Mouse (Mus musculus) midbrain, embryonic 16.5 days (tissue): ENCODE measurements at regions not wholly inside any gene's neighbourhood (a gene's known extent, or its start where the extent isn't known, plus 50 kb on each side); places are given as distances from the start of the nearest gene placed in this dataset.

Experiments
- ATAC-seq: fragments of 200-750 bp; cut with Nextera tagmentation; 2 replicates; pipeline ENCODE4 v1.8.0; 2017; ENCODE audit warnings: moderate TSS enrichment
- H3K27ac ChIP-seq: fragments of 300-500 bp; sonication (generic); 2 replicates; pipeline ENCODE4 v1.5.1; 2014; ENCODE audit warnings: mild to moderate bottlenecking, low read length, mixed read lengths
- H3K27me3 ChIP-seq: fragments of 300-500 bp; sonication (generic); 2 replicates; pipeline ENCODE4 v1.6.1; 2014; ENCODE audit warnings: low read depth, low read length, mixed read lengths; ENCODE audit not compliant: control insufficient read depth, insufficient read depth
- H3K36me3 ChIP-seq: fragments of 300-500 bp; sonication (generic); 2 replicates; pipeline ENCODE4 v1.6.1; 2014; ENCODE audit warnings: mild to moderate bottlenecking, low read length, moderate library complexity, mixed read lengths; ENCODE audit not compliant: control insufficient read depth, insufficient read depth
- H3K4me1 ChIP-seq: fragments of 300-500 bp; sonication (generic); 2 replicates; pipeline ENCODE4 v1.6.1; 2014; ENCODE audit warnings: mild to moderate bottlenecking, low read length, mixed read lengths; ENCODE audit not compliant: control insufficient read depth, insufficient read depth
- H3K4me2 ChIP-seq: fragments of 300-500 bp; sonication (generic); 2 replicates; pipeline ENCODE4 v1.6.1; 2014; ENCODE audit warnings: mild to moderate bottlenecking, low read length, mixed read lengths
- H3K4me3 ChIP-seq: fragments of 300-500 bp; sonication (generic); 2 replicates; pipeline ENCODE4 v1.5.1; 2014; ENCODE audit warnings: low read depth, mild to moderate bottlenecking, low read length, moderate library complexity, mixed read lengths
- H3K9ac ChIP-seq: fragments of 300-500 bp; sonication (generic); 2 replicates; pipeline ENCODE4 v1.6.1; 2014; ENCODE audit warnings: low read depth, low read length, mixed read lengths
- H3K9me3 ChIP-seq: fragments of 300-500 bp; sonication (generic); replicated peaks from 2 replicates; pipeline ENCODE4 v1.6.1; 2014; ENCODE audit warnings: mild to moderate bottlenecking, low read length, mixed read lengths; ENCODE audit not compliant: control insufficient read depth, poor library complexity, severe bottlenecking
- WGBS: fragments of 180-500 bp; shearing (Covaris S2); extraction: QIAGEN DNeasy Blood & Tissue Kit; methylation state at CpG from one replicate; pipeline ENCODE4 v1.1.7; 2014; 5-methylcytosine and 5-hydroxymethylcytosine counted together

GRCm38 (mm10) chr5:52920251-52920650, 86.4 kb downstream of the Anapc4 start:
- no peak overlapping the region for H3K9ac ChIP-seq
- H3K9me3 ChIP-seq: no peaks in the 10 kb centered on the region
- no peaks in the 10 kb centered on the region for H3K27me3 ChIP-seq
- H3K36me3 ChIP-seq: no peaks in the 10 kb centered on the region
- no peak overlapping the region for H3K27ac ChIP-seq
- H3K4me1 ChIP-seq: no peaks in the 10 kb centered on the region
- H3K4me3 ChIP-seq: no peak overlapping the region
- H3K4me2 ChIP-seq: no peak overlapping the region
- no peak for ATAC-seq
- WGBS: 90% methylated on average over 3 of the region's 3 CpGs

- H3K4me3 ChIP-seq: no peak overlapping the region
- H3K4me1 ChIP-seq: no peaks in the 10 kb centered on the region
- 84% methylated on average over 7 of the region's 7 CpGs for whole genome bisulfite sequencing
- H3K9ac ChIP-seq: no peak overlapping the region
- no peaks in the 10 kb centered on the region for H3K27me3 ChIP-seq
- H3K9me3 ChIP-seq: no peaks in the 10 kb centered on the region
- no peak overlapping the region for H3K27ac ChIP-seq
- H3K36me3 ChIP-seq: no peaks in the 10 kb centered on the region
- no peak for ATAC-seq
- H3K4me2 ChIP-seq: no peak overlapping the region
Measured at GRCm38 (mm10) chr5:52920722-52921264, 87.0 kb downstream of the Anapc4 start.

- Histone ChIP-seq H3K9me3 (no peaks in the 10 kb centered on the region), H3K36me3 (no peaks in the 10 kb centered on the region), H3K4me3 (no peak overlapping the region), H3K4me2 (no peak overlapping the region), H3K9ac (no peak overlapping the region), H3K27me3 (no peaks in the 10 kb centered on the region), H3K27ac (no peak overlapping the region), H3K4me1 (no peaks in the 10 kb centered on the region; the same call in 1 of the 2 replicates)
- ATAC-seq: no peak
- 58% methylated on average over 6 of the region's 6 CpGs for WGBS
Measured at GRCm38 (mm10) chr5:52925006-52925405, 91.2 kb downstream of the Anapc4 start.

- no peak overlapping the region for H3K9ac ChIP-seq
- no peaks in the 10 kb centered on the region; the same call in 1 of the 2 replicates for H3K4me1 ChIP-seq
- no peak overlapping the region for H3K4me2 ChIP-seq
- no peaks in the 10 kb centered on the region for H3K9me3 ChIP-seq
- no peak for ATAC-seq
- no peak overlapping the region for H3K4me3 ChIP-seq
- H3K27me3 ChIP-seq: no peaks in the 10 kb centered on the region
- H3K27ac ChIP-seq: no peak overlapping the region
- 75% methylated on average over 8 of the region's 8 CpGs for WGBS
- no peaks in the 10 kb centered on the region for H3K36me3 ChIP-seq
Measured at GRCm38 (mm10) chr5:52929690-52930089, 95.9 kb downstream of the Anapc4 start.

GRCm38 (mm10) chr5:52933291-52933690, 99.5 kb downstream of the Anapc4 start:
- Histone ChIP-seq H3K9ac (no peak overlapping the region), H3K9me3 (no peaks in the 10 kb centered on the region), H3K4me2 (no peak overlapping the region), H3K4me3 (no peak overlapping the region), H3K27ac (no peak overlapping the region), H3K36me3 (no peaks in the 10 kb centered on the region), H3K4me1 (no peaks in the 10 kb centered on the region; the same call in 1 of the 2 replicates), H3K27me3 (no peaks in the 10 kb centered on the region)
- no peak for ATAC-seq
- WGBS: 85% methylated on average over 6 of the region's 6 CpGs

- H3K4me1 ChIP-seq: no peaks in the 10 kb centered on the region
- no peak overlapping the region for H3K9ac ChIP-seq
- ATAC-seq: no peak
- no peaks in the 10 kb centered on the region for H3K9me3 ChIP-seq
- no peak overlapping the region for H3K27ac ChIP-seq
- no peak overlapping the region for H3K4me3 ChIP-seq
- 84% methylated on average over 1 of the region's 1 CpGs for WGBS
- H3K36me3 ChIP-seq: no peaks in the 10 kb centered on the region
- no peaks in the 10 kb centered on the region for H3K27me3 ChIP-seq
- H3K4me2 ChIP-seq: no peak overlapping the region
Measured at GRCm38 (mm10) chr5:52937626-52938025, 100.3 kb upstream of the Slc34a2 start.

- no peak for ATAC-seq
- Histone ChIP-seq H3K27me3 (no peaks in the 10 kb centered on the region), H3K36me3 (no peaks in the 10 kb centered on the region), H3K4me1 (no peaks in the 10 kb centered on the region), H3K9me3 (no peaks in the 10 kb centered on the region), H3K27ac (no peak overlapping the region), H3K4me2 (no peak overlapping the region), H3K9ac (no peak overlapping the region), H3K4me3 (no peak overlapping the region)
- WGBS: 91% methylated on average over 6 of the region's 6 CpGs
Measured at GRCm38 (mm10) chr5:52939994-52940393, 97.9 kb upstream of the Slc34a2 start.

GRCm38 (mm10) chr5:52940645-52941044, 97.2 kb upstream of the Slc34a2 start:
- Histone ChIP-seq H3K27ac (no peak overlapping the region), H3K9ac (no peak overlapping the region), H3K4me1 (no peaks in the 10 kb centered on the region), H3K36me3 (no peaks in the 10 kb centered on the region), H3K4me2 (no peak overlapping the region), H3K9me3 (no peaks in the 10 kb centered on the region), H3K4me3 (no peak overlapping the region), H3K27me3 (no peaks in the 10 kb centered on the region)
- WGBS: 85% methylated on average over 4 of the region's 4 CpGs
- ATAC-seq: no peak

- Histone ChIP-seq H3K36me3 (no peaks in the 10 kb centered on the region), H3K9ac (no peak overlapping the region), H3K27ac (no peak overlapping the region), H3K27me3 (no peaks in the 10 kb centered on the region), H3K4me3 (no peak overlapping the region), H3K4me1 (no peaks in the 10 kb centered on the region), H3K4me2 (no peak overlapping the region), H3K9me3 (no peaks in the 10 kb centered on the region)
- 68% methylated on average over 8 of the region's 8 CpGs for WGBS
- no peak for ATAC-seq
Measured at GRCm38 (mm10) chr5:52953875-52954274, 84.0 kb upstream of the Slc34a2 start.
